Mouse (Mus musculus): ENCODE results near the gene P2ry6. TPM values are rescaled to one million over a fixed set of nuclear protein-coding genes. Genes with fewer than 3 reads are reported as not detected.

The P2ry6 gene
- polyA plus RNA-seq, 1 experiment from 2014 or later: 2.5 TPM

- H3K4me2 ChIP-seq (ENCODE audit: low read depth, severe bottlenecking): no peak overlapping the region
- H3K36me3 ChIP-seq (ENCODE audit: control insufficient read depth, insufficient read depth, low read length): no peaks in the 10 kb centered on the region; the same call in 1 of the 2 replicates
- 70% methylated on average over 8 of the region's 8 CpGs for WGBS
- H3K4me1 ChIP-seq (ENCODE audit: control insufficient read depth, insufficient read depth, low read length): peaks cover 5% of the 10 kb centered on the region; the same call in 1 of the 2 replicates
- H3K9ac ChIP-seq (ENCODE audit: low read length): no peak overlapping the region
- no peak overlapping the region for H3K4me3 ChIP-seq (ENCODE audit: low read depth, low read length)
- no peak for DNase-seq (ENCODE audit: low spot score)
- ATAC-seq (ENCODE audit: insufficient number of reproducible peaks, low FRiP score, low TSS enrichment, low read depth): no peak
- no peak overlapping the region for H3K27ac ChIP-seq (replicated peaks; ENCODE audit: low read depth, low read length)
- H3K9me3 ChIP-seq (ENCODE audit: control insufficient read depth, low read length): no peaks in the 10 kb centered on the region
- H3K27me3 ChIP-seq (ENCODE audit: control insufficient read depth, insufficient read depth, low read length): no peaks in the 10 kb centered on the region
Measured at GRCm38 (mm10) chr7:100963381-100963780, 11.1 kb downstream of the P2ry6 start.

DNA sequence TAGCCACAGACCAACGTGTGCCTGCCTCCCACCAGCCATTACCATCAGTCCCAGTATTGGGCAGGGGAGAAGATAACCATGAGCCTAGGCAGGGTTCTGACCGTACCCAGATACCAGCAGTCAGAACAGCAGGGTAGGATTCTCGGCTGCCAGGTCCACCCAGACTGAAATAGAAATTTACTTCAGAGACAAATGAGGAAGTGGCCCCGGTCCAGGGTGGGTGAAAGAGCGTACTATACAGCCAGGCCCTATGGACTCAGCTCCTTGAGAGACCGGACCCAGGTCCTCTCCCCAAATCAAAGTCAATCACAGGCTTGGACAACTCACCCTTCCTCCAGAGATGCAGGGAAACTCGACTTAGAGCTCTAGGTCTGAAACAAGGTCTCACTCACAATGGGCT, 13.3 kb downstream of the P2ry6 start:
- no peaks in the 10 kb centered on the region; the same call in 1 of the 2 replicates for H3K36me3 ChIP-seq (ENCODE audit: control insufficient read depth, insufficient read depth, low read length)
- WGBS: 76% methylated on average over 7 of the region's 7 CpGs
- H3K27me3 ChIP-seq (ENCODE audit: control insufficient read depth, insufficient read depth, low read length): no peaks in the 10 kb centered on the region
- H3K4me3 ChIP-seq (ENCODE audit: low read depth, low read length): no peak overlapping the region
- H3K4me1 ChIP-seq (ENCODE audit: control insufficient read depth, insufficient read depth, low read length): peaks cover 5% of the 10 kb centered on the region; the same call in 1 of the 2 replicates
- ATAC-seq (ENCODE audit: insufficient number of reproducible peaks, low FRiP score, low TSS enrichment, low read depth) (no peak), DNase-seq (ENCODE audit: low spot score) (no peak)
- no peak overlapping the region for H3K9ac ChIP-seq (ENCODE audit: low read length)
- no peak overlapping the region for H3K27ac ChIP-seq (replicated peaks; ENCODE audit: low read depth, low read length)
- H3K4me2 ChIP-seq (ENCODE audit: low read depth, severe bottlenecking): no peak overlapping the region
- no peaks in the 10 kb centered on the region for H3K9me3 ChIP-seq (ENCODE audit: control insufficient read depth, low read length)

DNA sequence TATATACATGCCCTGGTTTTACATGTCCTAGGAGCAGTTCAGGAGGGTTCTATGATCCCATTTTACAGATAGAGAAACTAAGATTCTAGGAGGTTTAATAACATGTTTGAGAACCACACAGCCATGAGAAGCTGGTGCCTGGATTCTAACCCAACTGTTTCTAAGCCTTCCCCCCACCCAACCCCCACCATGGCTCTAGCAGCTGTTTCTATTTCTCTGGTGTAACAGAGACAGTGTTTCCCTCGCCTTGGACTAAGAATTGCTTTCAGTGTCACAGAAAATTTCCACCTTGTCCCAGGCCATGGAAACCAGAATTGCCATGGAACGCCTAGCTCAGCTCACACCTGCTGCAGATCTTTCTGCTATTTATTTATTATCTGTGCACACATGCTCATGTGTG, 14.0 kb downstream of the P2ry6 start:
- Histone ChIP-seq H3K4me3 (ENCODE audit: low read depth, low read length) (no peak overlapping the region), H3K9me3 (ENCODE audit: control insufficient read depth, low read length) (no peaks in the 10 kb centered on the region), H3K36me3 (ENCODE audit: control insufficient read depth, insufficient read depth, low read length) (no peaks in the 10 kb centered on the region; the same call in 1 of the 2 replicates), H3K4me1 (ENCODE audit: control insufficient read depth, insufficient read depth, low read length) (peaks cover 5% of the 10 kb centered on the region; the same call in 1 of the 2 replicates), H3K4me2 (ENCODE audit: low read depth, severe bottlenecking) (no peak overlapping the region), H3K27ac (replicated peaks; ENCODE audit: low read depth, low read length) (no peak overlapping the region), H3K27me3 (ENCODE audit: control insufficient read depth, insufficient read depth, low read length) (no peaks in the 10 kb centered on the region), H3K9ac (ENCODE audit: low read length) (no peak overlapping the region)
- no peak for ATAC-seq (ENCODE audit: insufficient number of reproducible peaks, low FRiP score, low TSS enrichment, low read depth)
- WGBS: 58% methylated on average over 2 of the region's 2 CpGs
- DNase-seq (ENCODE audit: low spot score): no peak

- H3K4me2 ChIP-seq (ENCODE audit: low read depth, severe bottlenecking): no peak overlapping the region
- no peak for ATAC-seq (ENCODE audit: insufficient number of reproducible peaks, low FRiP score, low TSS enrichment, low read depth)
- 91% methylated on average over 2 of the region's 2 CpGs for WGBS
- no peaks in the 10 kb centered on the region for H3K27me3 ChIP-seq (ENCODE audit: control insufficient read depth, insufficient read depth, low read length)
- H3K4me3 ChIP-seq (ENCODE audit: low read depth, low read length): no peak overlapping the region
- H3K4me1 ChIP-seq (ENCODE audit: control insufficient read depth, insufficient read depth, low read length): no peaks in the 10 kb centered on the region
- peak; percentile 50 for DNase-seq (ENCODE audit: low spot score)
- H3K9ac ChIP-seq (ENCODE audit: low read length): no peak overlapping the region
- no peak overlapping the region for H3K27ac ChIP-seq (replicated peaks; ENCODE audit: low read depth, low read length)
- H3K36me3 ChIP-seq (ENCODE audit: control insufficient read depth, insufficient read depth, low read length): no peaks in the 10 kb centered on the region; the same call in 1 of the 2 replicates
- H3K9me3 ChIP-seq (ENCODE audit: control insufficient read depth, low read length): no peaks in the 10 kb centered on the region
Measured at GRCm38 (mm10) chr7:100958426-100958825, 16.0 kb downstream of the P2ry6 start.

DNA sequence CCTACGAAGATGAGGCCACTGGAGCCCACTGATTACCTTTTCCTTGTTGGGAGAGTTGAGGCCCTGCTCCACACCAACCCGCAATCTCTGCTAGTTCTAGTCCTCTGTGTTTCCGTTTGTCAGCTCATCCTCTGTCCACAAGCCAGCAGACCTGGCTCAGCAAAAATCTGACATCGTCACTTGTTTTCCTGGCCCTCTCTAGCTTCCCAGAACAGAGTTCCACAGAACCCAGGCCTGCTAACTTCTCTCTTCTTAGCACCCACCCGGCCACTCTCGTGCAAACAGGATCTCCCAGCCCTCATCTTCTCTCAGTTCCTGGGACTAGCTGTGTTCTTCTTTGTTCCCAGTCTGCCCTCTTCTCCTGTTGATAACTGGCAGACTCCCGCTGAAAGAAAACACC, 21.8 kb downstream of the P2ry6 start:
- WGBS: 85% methylated on average over 7 of the region's 7 CpGs
- no peak overlapping the region for H3K27ac ChIP-seq (replicated peaks; ENCODE audit: low read depth, low read length)
- H3K27me3 ChIP-seq (ENCODE audit: control insufficient read depth, insufficient read depth, low read length): no peaks in the 10 kb centered on the region
- no peaks in the 10 kb centered on the region for H3K36me3 ChIP-seq (ENCODE audit: control insufficient read depth, insufficient read depth, low read length)
- no peaks in the 10 kb centered on the region for H3K4me1 ChIP-seq (ENCODE audit: control insufficient read depth, insufficient read depth, low read length)
- H3K9me3 ChIP-seq (ENCODE audit: control insufficient read depth, low read length): no peaks in the 10 kb centered on the region
- no peak overlapping the region for H3K4me2 ChIP-seq (ENCODE audit: low read depth, severe bottlenecking)
- no peak overlapping the region for H3K4me3 ChIP-seq (ENCODE audit: low read depth, low read length)
- DNase-seq (ENCODE audit: low spot score) (no peak), ATAC-seq (ENCODE audit: insufficient number of reproducible peaks, low FRiP score, low TSS enrichment, low read depth) (no peak)
- H3K9ac ChIP-seq (ENCODE audit: low read length): no peak overlapping the region

DNA sequence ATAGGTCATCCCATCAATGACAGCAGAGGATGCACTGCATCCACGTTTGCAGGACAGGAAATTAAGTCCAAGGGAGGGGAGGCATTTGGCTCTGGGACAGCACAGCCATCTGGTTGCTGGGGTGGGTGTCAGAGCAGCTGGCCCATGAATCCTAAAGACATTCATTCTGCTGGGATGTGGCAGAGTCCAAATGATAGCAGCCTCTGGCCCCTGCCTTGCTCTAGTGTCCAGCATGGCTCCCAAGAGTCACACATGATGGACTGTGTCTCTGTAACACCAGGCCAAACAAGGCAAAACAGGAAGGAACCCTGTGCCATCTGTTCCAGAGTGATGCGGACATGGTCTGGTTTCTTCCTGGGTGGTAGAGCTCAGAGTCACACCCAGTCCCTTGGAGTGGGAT, 22.5 kb downstream of the P2ry6 start:
- ATAC-seq (ENCODE audit: insufficient number of reproducible peaks, low FRiP score, low TSS enrichment, low read depth): no peak
- Histone ChIP-seq H3K27ac (replicated peaks; ENCODE audit: low read depth, low read length) (no peak overlapping the region), H3K27me3 (ENCODE audit: control insufficient read depth, insufficient read depth, low read length) (no peaks in the 10 kb centered on the region)

DNA sequence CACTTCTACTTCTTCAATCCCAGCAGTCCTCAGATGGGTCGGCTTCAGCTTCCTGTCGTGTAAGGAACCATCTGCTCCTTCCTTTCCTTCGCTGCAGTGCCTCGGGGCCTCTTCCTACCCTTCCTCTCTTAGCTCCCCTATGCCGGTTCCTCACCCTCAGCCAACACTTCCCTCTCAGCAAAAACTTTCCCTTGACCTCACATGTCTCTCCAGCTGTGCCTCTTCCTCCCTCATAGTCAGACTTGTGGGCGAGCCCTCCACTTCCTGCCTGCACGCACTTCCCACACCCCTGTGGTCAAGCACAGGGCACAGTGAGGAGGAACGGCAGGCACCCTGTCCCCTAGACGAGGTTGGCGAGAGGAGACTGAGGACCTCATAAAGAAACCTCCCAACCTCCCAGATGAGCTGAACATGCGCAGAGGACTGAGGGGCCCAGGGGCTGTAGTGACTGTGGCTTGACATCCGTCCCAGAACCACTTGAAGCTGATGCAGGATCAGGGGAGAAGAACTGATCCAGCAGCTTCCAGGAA, 23.9 kb downstream of the P2ry6 start:
- Histone ChIP-seq H3K4me1 (ENCODE audit: control insufficient read depth, insufficient read depth, low read length) (no peaks in the 10 kb centered on the region), H3K27ac (replicated peaks; ENCODE audit: low read depth, low read length) (no peak overlapping the region), H3K4me2 (ENCODE audit: low read depth, severe bottlenecking) (no peak overlapping the region), H3K36me3 (ENCODE audit: control insufficient read depth, insufficient read depth, low read length) (no peaks in the 10 kb centered on the region), H3K9ac (ENCODE audit: low read length) (no peak overlapping the region), H3K9me3 (ENCODE audit: control insufficient read depth, low read length) (no peaks in the 10 kb centered on the region), H3K4me3 (ENCODE audit: low read depth, low read length) (no peak overlapping the region), H3K27me3 (ENCODE audit: control insufficient read depth, insufficient read depth, low read length) (no peaks in the 10 kb centered on the region)
- ATAC-seq (ENCODE audit: insufficient number of reproducible peaks, low FRiP score, low TSS enrichment, low read depth): no peak
- DNase-seq (ENCODE audit: low spot score): no peak
- WGBS: 54% methylated on average over 12 of the region's 12 CpGs

More for the DNA sequence above, 22.5 kb downstream of the P2ry6 start:
- H3K4me2 ChIP-seq (ENCODE audit: low read depth, severe bottlenecking): no peak overlapping the region
- no peaks in the 10 kb centered on the region for H3K9me3 ChIP-seq (ENCODE audit: control insufficient read depth, low read length)
- no peak for DNase-seq (ENCODE audit: low spot score)
- no peaks in the 10 kb centered on the region for H3K36me3 ChIP-seq (ENCODE audit: control insufficient read depth, insufficient read depth, low read length)
- WGBS: 49% methylated on average over 2 of the region's 2 CpGs
- H3K4me1 ChIP-seq (ENCODE audit: control insufficient read depth, insufficient read depth, low read length): no peaks in the 10 kb centered on the region
- H3K9ac ChIP-seq (ENCODE audit: low read length): no peak overlapping the region
- no peak overlapping the region for H3K4me3 ChIP-seq (ENCODE audit: low read depth, low read length)

GRCm38 (mm10) chr7:100950031-100950430, 24.4 kb downstream of the P2ry6 start:
- ATAC-seq (ENCODE audit: insufficient number of reproducible peaks, low FRiP score, low TSS enrichment, low read depth): no peak
- no peak overlapping the region for H3K4me3 ChIP-seq (ENCODE audit: low read depth, low read length)
- H3K36me3 ChIP-seq (ENCODE audit: control insufficient read depth, insufficient read depth, low read length): no peaks in the 10 kb centered on the region
- DNase-seq (ENCODE audit: low spot score): no peak
- H3K9me3 ChIP-seq (ENCODE audit: control insufficient read depth, low read length): no peaks in the 10 kb centered on the region
- no peaks in the 10 kb centered on the region for H3K4me1 ChIP-seq (ENCODE audit: control insufficient read depth, insufficient read depth, low read length)
- no peak overlapping the region for H3K9ac ChIP-seq (ENCODE audit: low read length)
- H3K27ac ChIP-seq (replicated peaks; ENCODE audit: low read depth, low read length): no peak overlapping the region
- no peak overlapping the region for H3K4me2 ChIP-seq (ENCODE audit: low read depth, severe bottlenecking)
- 74% methylated on average over 5 of the region's 5 CpGs for WGBS
- H3K27me3 ChIP-seq (ENCODE audit: control insufficient read depth, insufficient read depth, low read length): no peaks in the 10 kb centered on the region

GRCm38 (mm10) chr7:100944738-100945137, 29.7 kb downstream of the P2ry6 start:
- no peak overlapping the region for H3K4me2 ChIP-seq (ENCODE audit: low read depth, severe bottlenecking)
- H3K27me3 ChIP-seq (ENCODE audit: control insufficient read depth, insufficient read depth, low read length): no peaks in the 10 kb centered on the region
- no peak overlapping the region for H3K4me3 ChIP-seq (ENCODE audit: low read depth, low read length)
- 0 out of 2 replicates have a peak, but pooled peaks cover 4% of the 10 kb centered on the region for H3K4me1 ChIP-seq (ENCODE audit: control insufficient read depth, insufficient read depth, low read length)
- no peaks in the 10 kb centered on the region for H3K36me3 ChIP-seq (ENCODE audit: control insufficient read depth, insufficient read depth, low read length)
- H3K9ac ChIP-seq (ENCODE audit: low read length): no peak overlapping the region
- H3K27ac ChIP-seq (replicated peaks; ENCODE audit: low read depth, low read length): no peak overlapping the region
- WGBS: 87% methylated on average over 5 of the region's 5 CpGs
- H3K9me3 ChIP-seq (ENCODE audit: control insufficient read depth, low read length): no peaks in the 10 kb centered on the region
- no peak for DNase-seq (ENCODE audit: low spot score)
- no peak for ATAC-seq (ENCODE audit: insufficient number of reproducible peaks, low FRiP score, low TSS enrichment, low read depth)

Data from limb, embryonic 11.5 days (tissue).